14 mouse cellular contexts compared by ENCODE assay signal in the genomic region with DNA sequence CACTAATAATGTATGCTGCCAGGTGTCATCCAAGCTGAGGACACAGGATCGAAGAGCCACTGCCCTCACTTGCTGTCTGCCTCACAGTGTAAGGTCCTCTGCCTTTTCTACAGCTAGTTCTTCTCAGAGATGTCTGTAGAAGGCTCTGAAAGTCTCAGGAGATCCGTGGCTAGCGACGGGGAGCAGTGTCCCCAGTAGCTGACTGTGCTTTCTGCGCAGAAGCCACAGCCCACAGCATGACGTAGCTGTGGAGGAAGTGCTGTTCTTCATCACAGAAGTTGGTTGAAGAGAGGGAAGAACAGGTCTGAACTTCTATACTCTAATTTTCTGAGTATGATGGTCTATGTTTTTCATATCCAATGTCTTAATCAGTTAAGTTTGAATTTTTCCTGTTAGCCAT. TPM values are rescaled to one million over a fixed set of nuclear protein-coding genes. Genes with fewer than 3 reads are reported as not detected.
DNase-seq lines count a peak whose midpoint lies in the region.
"Had no signal": no experiment of that assay in that cellular context is flagged by ENCODE, and none has a peak within 500 bp of the region (broad histone marks: within the 10 kb centered on the region; RNA-seq: fewer than 3 reads in every experiment).

No protein-coding gene starts in this region.

- no peaks in the 10 kb centered on the region for H3K27me3 ChIP-seq in megakaryocyte, embryonic 14.5 days (replicated peaks)
- H3K27me3 ChIP-seq: neural tube, embryonic 13.5 days had no signal

- peaks cover 14% of the 10 kb centered on the region for H3K36me3 ChIP-seq in megakaryocyte, embryonic 14.5 days (replicated peaks; ENCODE audit: low read length)
- H3K36me3 ChIP-seq: neural tube, embryonic 13.5 days had no signal

- intact Hi-C loops in heart, postnatal 36 days (cut with DNase I), result no loop called here

- peak overlapping the region; percentile 91 for H3K4me3 ChIP-seq in megakaryocyte, embryonic 14.5 days (replicated peaks)
- H3K4me3 ChIP-seq: neural tube, embryonic 13.5 days had no signal

- H3K4me1 ChIP-seq in megakaryocyte, embryonic 14.5 days, result peaks cover 66% of the 10 kb centered on the region

- DNase-seq in heart, postnatal 36 days, result peak; percentile 12 to 16
- no peak for DNase-seq in heart, postnatal 4 days
- peak; percentile 22 for DNase-seq in brain, adult 2 months (ENCODE audit: low read depth, low spot score)
- DNase-seq in thymus, postnatal 10 days (ENCODE audit: low spot score in 2 of 2), result peak; percentile 20 to 35
- no peak for DNase-seq in adrenal gland, adult 2 months
- no peak for DNase-seq in layer of hippocampus, adult 11-12 months (ENCODE audit: low spot score)
- DNase-seq in kidney, adult 11 months, result no peak
- DNase-seq: cerebellum, adult 11-12 months; kidney, adult 8-10 months had no signal

- no peaks in the 10 kb centered on the region for H3K9me3 ChIP-seq in megakaryocyte, embryonic 14.5 days
- H3K9me3 ChIP-seq: neural tube, embryonic 13.5 days had no signal

RNA-seq across cellular contexts. Expression of gene Mtmr6, which starts 4.3 kb away (rescaled TPM):
- 10 to 100 TPM; 31.4 TPM for total RNA-seq in heart, postnatal 36 days (2021)
- 10 to 100 TPM; 27.3 TPM for total RNA-seq in heart, postnatal 4 days (2021)
- 0.87 and 3.3 TPM in 2 replicates for polyA plus RNA-seq in megakaryocyte, embryonic 14.5 days (2012; ENCODE audit: insufficient read depth, low replicate concordance)
- total RNA-seq in adrenal gland, adult 2 months (2021), result 10 to 100 TPM; 38.6 to 53.6 TPM
- 8.4 and 9.7 TPM in 2 replicates for polyA plus RNA-seq in adrenal gland, adult 2 months (2012; rRNA removed)

RNA-seq across cellular contexts. Expression of gene Gm49336, which starts 18.0 kb away (rescaled TPM):
- 10 to 100 TPM; 28.4 to 30.9 TPM for total RNA-seq in heart, postnatal 36 days (2021)
- total RNA-seq in heart, postnatal 4 days (2021), result 10 to 100 TPM; 50.0 to 50.6 TPM
- 1.3 and 14.1 TPM in 2 replicates for polyA plus RNA-seq in megakaryocyte, embryonic 14.5 days (2012; ENCODE audit: insufficient read depth, low replicate concordance)
- 10 to 100 TPM; 28.3 to 40.2 TPM for total RNA-seq in adrenal gland, adult 2 months (2021)
- 11.0 and 14.8 TPM in 2 replicates for polyA plus RNA-seq in adrenal gland, adult 2 months (2012; rRNA removed)

RNA-seq across cellular contexts. Expression of gene Nupl1, which starts 18.1 kb away (rescaled TPM):
- not detected for total RNA-seq in heart, postnatal 36 days (2021)
- not detected for total RNA-seq in heart, postnatal 4 days (2021)
- not detected in 2 replicates for polyA plus RNA-seq in megakaryocyte, embryonic 14.5 days (2012; ENCODE audit: insufficient read depth, low replicate concordance)
- not detected for total RNA-seq in adrenal gland, adult 2 months (2021)
- not detected in 2 replicates for polyA plus RNA-seq in adrenal gland, adult 2 months (2012; rRNA removed)
- polyA plus RNA-seq: embryonic facial prominence, embryonic 14.5 days; heart, embryonic 11.5 days; lung, embryonic 16.5 days; neural tube, embryonic 13.5 days had no signal

Comparison
In these comparisons a context has a peak if more than half of its experiments do, and no peak if none do; other contexts are left out.
1. DNase-seq: peak in heart, postnatal 36 days (2 of 2), brain, adult 2 months (single experiment) and thymus, postnatal 10 days (2 of 2); none in heart, postnatal 4 days (single experiment), adrenal gland, adult 2 months (single experiment), layer of hippocampus, adult 11-12 months (single experiment) and kidney, adult 11 months (single experiment).